Mouse (Mus musculus) MN1 (cell line): ENCODE measurements at regions not wholly inside any gene's neighbourhood (a gene's known extent, or its start where the extent isn't known, plus 50 kb on each side); places are given as distances from the start of the nearest gene placed in this dataset.
"Not testable (repeated sequence)": the region's sequence is repeated elsewhere in the genome, so short reads cannot be mapped to it uniquely, and the experiment has no call there.

Experiments used
- DNase-seq: peaks from one replicate; pipeline ENCODE4 v3.0.0-alpha.2; 2016; ENCODE audit warnings: low spot score

GRCm38 (mm10) chr12:10445738-10446137 is 55.2 kb downstream of the Rdh14 start:
- DNase-seq: no peak

- DNase-seq: no peak
Observed at GRCm38 (mm10) chr12:10457960-10458655, 67.5 kb downstream of the Rdh14 start.

- no peak for DNase-seq
Observed at GRCm38 (mm10) chr12:10461796-10462195, 71.2 kb downstream of the Rdh14 start.

DNA sequence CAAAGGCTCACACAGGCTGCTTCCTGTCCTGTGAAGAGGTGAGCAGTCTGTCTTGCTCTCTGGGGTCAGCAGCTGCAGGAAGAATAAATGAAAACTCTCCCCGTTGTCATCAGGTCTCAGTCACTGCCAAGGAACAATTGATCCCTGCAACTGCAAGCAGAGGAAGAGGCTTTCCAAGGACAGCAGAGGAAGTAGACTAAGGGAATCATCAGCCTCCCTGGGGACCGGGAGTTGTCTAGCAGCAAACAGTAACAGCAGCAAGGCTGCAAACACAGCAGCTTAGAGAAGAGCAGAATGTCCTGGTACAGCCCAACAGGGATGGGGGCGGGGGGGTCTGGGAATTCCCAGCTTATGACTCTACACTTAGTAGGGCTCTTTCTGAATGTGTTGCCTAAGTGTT is 72.4 kb downstream of the Rdh14 start:
- DNase-seq: no peak

DNA sequence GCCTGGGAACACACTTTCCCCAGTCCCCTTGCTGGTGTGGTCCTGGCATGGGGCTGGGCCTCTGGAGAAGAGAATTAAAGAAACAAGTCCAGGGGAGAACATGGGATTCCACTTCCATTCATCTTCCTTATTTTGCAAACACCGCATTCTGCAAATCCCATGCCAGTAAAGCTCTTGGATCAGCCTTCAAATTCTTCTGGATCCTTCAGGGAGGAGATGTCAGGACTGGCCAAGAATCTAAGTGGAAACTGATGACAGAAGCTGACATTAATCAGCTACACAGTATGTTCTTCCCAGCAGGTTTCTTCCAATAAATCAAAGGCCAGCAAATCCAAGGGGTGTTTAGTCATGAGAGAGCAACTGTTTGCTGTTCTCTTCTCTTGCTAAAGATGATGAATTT is 83.4 kb downstream of the Rdh14 start:
- no peak for DNase-seq

DNA sequence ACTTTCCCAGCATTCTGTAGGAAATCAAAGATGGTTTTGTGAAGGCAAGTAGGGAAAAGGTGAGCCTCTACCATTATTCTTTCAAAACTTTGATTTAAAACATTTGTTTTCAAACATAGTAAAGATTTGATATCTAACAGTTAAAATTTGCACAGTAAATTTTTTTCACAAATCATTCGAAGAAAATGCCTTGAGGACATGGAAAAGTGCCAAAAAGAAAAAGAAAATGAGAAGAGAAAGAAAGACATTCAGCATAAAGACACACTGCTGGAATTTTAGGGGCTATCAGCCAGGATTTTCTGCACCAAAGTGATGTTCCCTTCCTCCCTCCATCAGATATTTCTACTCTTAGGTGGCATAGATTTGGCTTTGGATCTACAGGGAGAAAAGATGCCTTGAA is 90.2 kb downstream of the Rdh14 start:
- no peak for DNase-seq

DNA sequence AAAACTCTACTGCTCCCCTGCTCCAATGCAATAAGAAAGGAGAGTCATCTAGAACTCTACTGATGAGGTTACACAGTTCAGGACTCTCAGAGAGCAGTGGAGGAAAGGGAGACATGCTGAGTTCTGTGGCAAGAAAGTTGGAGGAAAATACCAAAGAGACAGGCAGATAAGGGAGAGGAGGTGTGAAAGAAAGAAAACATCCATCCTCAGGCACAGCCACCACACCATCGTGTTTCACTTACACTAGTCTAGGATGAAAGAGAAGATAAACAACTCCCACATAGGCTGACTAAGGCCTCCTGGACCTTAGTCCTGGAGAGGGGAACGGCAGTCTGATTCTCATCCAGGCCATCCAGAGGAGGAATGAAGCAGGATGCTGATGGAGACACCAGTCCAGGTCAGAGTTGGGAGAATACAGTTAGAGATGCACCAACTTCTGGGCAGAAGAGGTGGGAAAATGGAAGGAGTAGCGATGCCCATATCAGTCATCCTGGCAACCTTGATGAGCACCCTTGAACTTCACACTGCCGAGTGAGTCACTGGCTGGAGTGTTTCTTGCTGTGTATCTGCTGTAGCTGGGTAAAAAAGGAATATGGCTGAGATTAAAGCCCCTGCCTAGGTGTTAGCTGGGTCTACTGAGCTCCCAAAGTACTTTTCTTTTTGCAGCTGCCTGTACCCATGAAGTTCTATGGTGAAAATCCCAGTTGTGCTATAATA is 91.9 kb downstream of the Rdh14 start:
- no peak for DNase-seq

GRCm38 (mm10) chr12:10506721-10507120 is 116.1 kb downstream of the Rdh14 start:
- DNase-seq: no peak

GRCm38 (mm10) chr12:10513526-10513925 is 123.0 kb downstream of the Rdh14 start:
- no peak for DNase-seq

DNA sequence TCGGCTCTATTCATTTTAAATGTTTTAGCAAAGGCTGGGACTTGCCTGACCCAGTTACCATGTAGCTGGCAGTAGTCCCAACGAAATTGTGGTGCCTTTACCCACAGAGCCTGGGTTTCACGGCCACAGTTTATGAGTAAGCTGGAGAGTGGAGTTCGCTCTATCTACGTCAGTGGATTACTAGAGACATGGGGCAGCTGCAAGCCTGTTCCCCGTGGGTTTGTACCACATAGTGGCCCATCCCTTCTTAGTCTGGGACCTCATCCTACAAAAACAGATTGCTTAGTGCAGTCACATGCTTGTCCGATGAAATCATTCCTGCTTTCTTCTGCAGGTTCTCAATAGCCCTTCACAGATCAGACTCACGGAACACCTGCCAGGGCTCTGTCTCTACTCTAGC is 123.7 kb downstream of the Rdh14 start:
- DNase-seq: no peak

GRCm38 (mm10) chr12:10524509-10525286 is 134.1 kb downstream of the Rdh14 start:
- no peak for DNase-seq

DNA sequence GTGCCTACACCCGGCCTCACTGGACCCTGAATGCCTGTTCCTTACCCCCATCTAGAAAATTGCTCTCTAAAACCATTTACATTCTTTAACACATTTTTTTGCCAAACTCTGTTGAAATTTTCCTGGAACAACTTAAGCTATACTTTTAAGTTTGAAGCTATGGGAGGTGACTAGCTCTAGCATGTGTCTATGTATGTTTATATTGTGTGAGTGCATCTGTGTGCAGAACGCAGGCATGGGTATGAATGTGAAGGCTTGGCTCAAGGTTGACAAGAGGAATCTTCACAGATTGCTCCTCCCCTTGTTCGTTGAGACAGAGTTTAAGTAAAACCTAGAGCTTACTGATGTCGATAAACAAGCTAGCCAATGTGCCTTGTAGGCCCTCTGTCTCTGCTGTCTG is 135.4 kb downstream of the Rdh14 start:
- DNase-seq: no peak

GRCm38 (mm10) chr12:10529077-10529476 is 138.5 kb downstream of the Rdh14 start:
- DNase-seq: no peak

GRCm38 (mm10) chr12:10530996-10531395 is 140.4 kb downstream of the Rdh14 start:
- no peak for DNase-seq

- DNase-seq: no peak
Observed at GRCm38 (mm10) chr12:10533971-10534370, 143.4 kb downstream of the Rdh14 start.

GRCm38 (mm10) chr12:10536239-10536638 is 145.7 kb downstream of the Rdh14 start:
- DNase-seq: no peak

GRCm38 (mm10) chr12:10537069-10537468 is 146.5 kb downstream of the Rdh14 start:
- DNase-seq: no peak

DNA sequence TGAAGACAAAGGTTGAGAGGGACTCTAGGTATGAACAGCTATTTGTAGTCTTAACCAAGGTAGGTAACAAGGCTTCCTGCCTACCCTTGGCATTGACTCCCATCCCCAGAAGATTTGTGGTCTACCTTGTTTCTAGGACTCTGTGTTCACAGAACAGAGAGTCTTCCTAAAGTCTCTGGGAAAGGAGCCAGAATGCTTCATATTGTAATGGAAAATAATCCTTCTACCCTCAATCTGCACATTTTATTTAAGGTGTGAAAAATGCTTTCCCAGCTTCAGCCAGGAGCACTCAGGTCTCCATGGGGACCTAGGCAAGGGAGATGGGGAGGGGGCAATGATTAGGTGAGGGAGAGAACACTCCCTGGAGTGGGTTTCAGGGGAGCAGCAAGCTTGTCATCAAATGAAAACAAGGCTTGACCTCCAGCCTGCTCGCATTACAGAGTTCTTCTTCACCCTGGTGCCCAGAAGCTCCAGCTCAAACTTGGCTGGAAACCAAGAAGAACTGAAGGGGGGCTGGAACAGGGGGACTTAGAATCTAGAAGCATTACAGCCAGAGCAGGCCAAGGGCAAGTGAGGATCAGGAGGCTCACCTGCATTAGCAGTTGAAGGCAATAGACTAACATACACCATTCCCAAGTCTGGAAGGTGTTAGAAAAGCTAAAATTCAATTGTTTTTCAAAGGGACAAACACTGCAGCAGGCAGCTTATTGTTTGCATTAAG is 159.1 kb downstream of the Rdh14 start:
- DNase-seq: no peak

DNA sequence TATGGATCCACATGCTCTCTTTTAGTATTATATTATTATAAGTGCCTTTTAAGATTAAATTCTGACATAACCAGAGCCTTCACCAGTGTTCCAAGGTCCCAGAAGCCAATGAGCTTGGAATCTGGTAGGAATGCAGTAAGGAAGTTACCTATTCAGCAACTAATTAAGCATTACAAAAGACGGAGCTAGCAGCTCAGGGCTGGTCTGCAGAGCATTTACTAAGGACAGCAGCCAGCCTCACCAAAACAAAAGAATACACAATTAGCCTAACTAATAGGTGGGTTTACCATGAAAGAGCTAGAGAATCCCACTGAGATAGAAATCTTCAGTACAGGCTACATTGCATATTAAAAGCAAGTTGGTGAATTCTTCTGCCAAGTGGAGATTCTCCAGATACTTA is 164.1 kb downstream of the Rdh14 start:
- DNase-seq: not testable (repeated sequence)

GRCm38 (mm10) chr12:10562966-10563365 is 172.4 kb downstream of the Rdh14 start:
- DNase-seq: no peak

GRCm38 (mm10) chr12:10567881-10568280 is 177.3 kb downstream of the Rdh14 start:
- no peak for DNase-seq

GRCm38 (mm10) chr12:10571643-10572377 is 181.2 kb downstream of the Rdh14 start:
- DNase-seq: no peak
